Mouse (Mus musculus): ENCODE measurements around the gene Gm9844.
"Not testable (repeated sequence)": the region's sequence is repeated elsewhere in the genome, so short reads cannot be mapped to it uniquely, and the experiment has no call there.

Gene Gm9844

GRCm38 (mm10) chr7:24869532-24870165 is 7.6 kb downstream of the Gm9844 start, which contains the start of the genes Lypd4 and Dmrtc2:
Gene Lypd4, minus strand, starts transcription at chr7:24869941.
Gene Dmrtc2, plus strand, starts transcription at chr7:24870057.
- DNase-seq = no peak

GRCm38 (mm10) chr7:24877588-24877987 is 15.6 kb downstream of the Gm9844 start:
- DNase-seq = no peak

GRCm38 (mm10) chr7:24879620-24880019 is 17.6 kb downstream of the Gm9844 start:
- DNase-seq = no peak

GRCm38 (mm10) chr7:24882416-24883199 is 20.6 kb downstream of the Gm9844 start:
- no peak for DNase-seq

GRCm38 (mm10) chr7:24883896-24884692 is 22.1 kb downstream of the Gm9844 start, which contains the start of gene Rps19:
Gene Rps19, plus strand, starts transcription at chr7:24884371.
- DNase-seq = peak; percentile 98

- DNase-seq = no peak
Observed at GRCm38 (mm10) chr7:24884693-24885291, 22.8 kb downstream of the Gm9844 start.

- DNase-seq = no peak
Observed at GRCm38 (mm10) chr7:24885468-24886307, 23.7 kb downstream of the Gm9844 start.

GRCm38 (mm10) chr7:24886308-24886633 is 24.3 kb downstream of the Gm9844 start:
- DNase-seq = no peak

- DNase-seq = no peak
Observed at GRCm38 (mm10) chr7:24887096-24887495, 25.1 kb downstream of the Gm9844 start.

GRCm38 (mm10) chr7:24889431-24890220 is 27.6 kb downstream of the Gm9844 start:
- DNase-seq = no peak

GRCm38 (mm10) chr7:24890281-24891216 is 28.5 kb downstream of the Gm9844 start:
- peak; percentile 66 for DNase-seq

GRCm38 (mm10) chr7:24891241-24892124 is 29.5 kb downstream of the Gm9844 start:
- no peak for DNase-seq

- no peak for DNase-seq
Observed at GRCm38 (mm10) chr7:24892125-24892583, 30.1 kb downstream of the Gm9844 start.

GRCm38 (mm10) chr7:24895749-24896148 is 33.7 kb downstream of the Gm9844 start:
- DNase-seq = not testable (repeated sequence)

GRCm38 (mm10) chr7:24896269-24896668 is 34.3 kb downstream of the Gm9844 start:
- no peak for DNase-seq

GRCm38 (mm10) chr7:24897224-24897623 is 35.2 kb downstream of the Gm9844 start, which contains the start of gene Cd79a:
Gene Cd79a, plus strand, starts transcription at chr7:24897381.
- no peak for DNase-seq

- no peak for DNase-seq
Observed at GRCm38 (mm10) chr7:24897959-24898358, 35.9 kb downstream of the Gm9844 start.

- DNase-seq = no peak
Observed at GRCm38 (mm10) chr7:24901114-24901513, 39.1 kb downstream of the Gm9844 start.

GRCm38 (mm10) chr7:24901842-24902241 is 39.8 kb downstream of the Gm9844 start:
- no peak for DNase-seq
